Mouse (Mus musculus) stomach, embryonic 16.5 days (tissue): ENCODE data around the gene Ly6g6c. TPM values are rescaled to one million over a fixed set of nuclear protein-coding genes. Genes with fewer than 3 reads are reported as not detected.

Experiments used
- ATAC-seq: fragments of 200-750 bp; cut with Nextera tagmentation; 2 replicates; pipeline ENCODE4 v1.8.0; 2017; ENCODE audit warnings: moderate number of reproducible peaks, moderate TSS enrichment; ENCODE audit not compliant: insufficient read depth, low FRiP score
- H3K27ac ChIP-seq: fragments of 300-500 bp; sonication (generic); 2 replicates; pipeline ENCODE4 v1.5.1; 2014; ENCODE audit warnings: low read length
- H3K27me3 ChIP-seq: fragments of 300-500 bp; sonication (generic); 2 replicates; pipeline ENCODE4 v1.6.1; 2014; ENCODE audit warnings: low read length, control low read depth, mixed read lengths; ENCODE audit not compliant: control insufficient read depth, insufficient read depth
- H3K36me3 ChIP-seq: fragments of 300-500 bp; sonication (generic); 2 replicates; pipeline ENCODE4 v1.6.1; 2014; ENCODE audit warnings: low read length; ENCODE audit not compliant: control insufficient read depth, insufficient read depth
- H3K4me1 ChIP-seq: fragments of 300-500 bp; sonication (generic); 2 replicates; pipeline ENCODE4 v1.6.1; 2014; ENCODE audit warnings: low read length, control low read depth, mixed read lengths; ENCODE audit not compliant: control insufficient read depth, insufficient read depth
- H3K4me2 ChIP-seq: fragments of 300-500 bp; sonication (generic); 2 replicates; pipeline ENCODE4 v1.6.1; 2014; ENCODE audit warnings: low read depth, low read length, mixed read lengths
- H3K4me3 ChIP-seq: fragments of 300-500 bp; sonication (generic); replicated peaks from 2 replicates; pipeline ENCODE4 v1.5.1; 2014; ENCODE audit warnings: mild to moderate bottlenecking, low read length
- H3K9ac ChIP-seq: fragments of 300-500 bp; sonication (generic); 2 replicates; pipeline ENCODE4 v1.6.1; 2014; ENCODE audit warnings: low read length
- H3K9me3 ChIP-seq: fragments of 300-500 bp; sonication (generic); replicated peaks from 2 replicates; pipeline ENCODE4 v1.6.1; 2016; ENCODE audit warnings: low read length, control low read depth; ENCODE audit not compliant: control insufficient read depth
- WGBS: fragments of 180-500 bp; shearing (Covaris S2); extraction: QIAGEN DNeasy Blood & Tissue Kit; methylation state at CpG from one replicate; pipeline ENCODE4 v1.1.7; 2014; 5-methylcytosine and 5-hydroxymethylcytosine counted together
- polyA plus RNA-seq: library from polyadenylated mRNA; unstranded; fragments of >200 nt; fragmentation: Nextera tagmentation; extraction: Ambion mirVana; gene quantifications from 2 replicates; pipeline ENCODE4 v1.2.1, GENCODE M21; 2015

Gene Ly6g6c
- 50.6 and 109 TPM in 2 replicates for polyA plus RNA-seq

- Histone ChIP-seq H3K4me3 (peak within 1 kb of the TSS; percentile 47), H3K9ac (peak within 1 kb of the TSS; percentile 65), H3K27ac (peak within 1 kb of the TSS; percentile 95), H3K9me3 (no peaks in the 10 kb centered on the region), H3K4me2 (peak within 1 kb of the TSS; percentile 71), H3K27me3 (no peaks in the 10 kb centered on the region), H3K4me1 (peaks cover 46% of the 10 kb centered on the region), H3K36me3 (peaks cover 8% of the 10 kb centered on the region)
- peak; percentile 82 for ATAC-seq
- WGBS = 3% methylated on average over 48 of the region's 48 CpGs
Observed at GRCm38 (mm10) chr17:35064951-35065947, at the start of gene Ly6g6c. Ly6g6c (plus strand) TSS chr17:35065388.

GRCm38 (mm10) chr17:35016376-35016775 lies 48.8 kb upstream of the Ly6g6c start, which contains the start of gene Vwa7:
Vwa7 (plus strand) TSS chr17:35016579.
- peak within 1 kb of the TSS; percentile 54; the same call in 1 of the 2 replicates for H3K9ac ChIP-seq
- peak within 1 kb of the TSS; percentile 61 for H3K27ac ChIP-seq
- no peaks in the 10 kb centered on the region for H3K27me3 ChIP-seq
- peaks cover 13% of the 10 kb centered on the region for H3K4me1 ChIP-seq
- H3K9me3 ChIP-seq = no peaks in the 10 kb centered on the region
- peak; percentile 48; the same call in 1 of the 2 replicates for ATAC-seq
- H3K4me2 ChIP-seq = no peak within 1 kb of the TSS
- peaks cover 22% of the 10 kb centered on the region for H3K36me3 ChIP-seq
- H3K4me3 ChIP-seq = no peak within 1 kb of the TSS
- 48% methylated on average over 12 of the region's 12 CpGs for WGBS

- WGBS = 74% methylated on average over 10 of the region's 10 CpGs
- Histone ChIP-seq H3K27ac (peak overlapping the region; percentile 61), H3K4me2 (no peak overlapping the region), H3K9ac (peak overlapping the region; percentile 54; the same call in 1 of the 2 replicates), H3K4me1 (peaks cover 19% of the 10 kb centered on the region), H3K9me3 (no peaks in the 10 kb centered on the region), H3K36me3 (peaks cover 22% of the 10 kb centered on the region), H3K27me3 (no peaks in the 10 kb centered on the region), H3K4me3 (no peak overlapping the region)
- no peak for ATAC-seq
Observed at GRCm38 (mm10) chr17:35016791-35017705, 48.1 kb upstream of the Ly6g6c start.

GRCm38 (mm10) chr17:35017706-35018030 lies 47.5 kb upstream of the Ly6g6c start:
- Histone ChIP-seq H3K9ac (no peak overlapping the region), H3K36me3 (peaks cover 20% of the 10 kb centered on the region), H3K9me3 (no peaks in the 10 kb centered on the region), H3K4me3 (no peak overlapping the region), H3K4me1 (peaks cover 21% of the 10 kb centered on the region), H3K27ac (no peak overlapping the region), H3K4me2 (no peak overlapping the region), H3K27me3 (no peaks in the 10 kb centered on the region)
- WGBS = 66% methylated on average over 14 of the region's 14 CpGs
- ATAC-seq = no peak

- no peak overlapping the region for H3K4me3 ChIP-seq
- no peaks in the 10 kb centered on the region for H3K27me3 ChIP-seq
- ATAC-seq = no peak
- peaks cover 21% of the 10 kb centered on the region for H3K4me1 ChIP-seq
- no peak overlapping the region for H3K27ac ChIP-seq
- H3K9me3 ChIP-seq = no peaks in the 10 kb centered on the region
- peaks cover 16% of the 10 kb centered on the region; the same call in 1 of the 2 replicates for H3K36me3 ChIP-seq
- no peak overlapping the region for H3K4me2 ChIP-seq
- 69% methylated on average over 3 of the region's 3 CpGs for WGBS
- H3K9ac ChIP-seq = no peak overlapping the region
Observed at GRCm38 (mm10) chr17:35018171-35018570, 47.0 kb upstream of the Ly6g6c start.

- H3K4me2 ChIP-seq = no peak overlapping the region
- no peaks in the 10 kb centered on the region for H3K9me3 ChIP-seq
- no peak for ATAC-seq
- H3K4me3 ChIP-seq = no peak overlapping the region
- WGBS = 79% methylated on average over 11 of the region's 11 CpGs
- peaks cover 25% of the 10 kb centered on the region for H3K4me1 ChIP-seq
- H3K9ac ChIP-seq = no peak overlapping the region
- 0 out of 2 replicates have a peak, but pooled peaks cover 4% of the 10 kb centered on the region for H3K36me3 ChIP-seq
- H3K27ac ChIP-seq = no peak overlapping the region
- H3K27me3 ChIP-seq = no peaks in the 10 kb centered on the region
Observed at GRCm38 (mm10) chr17:35019894-35020293, 45.3 kb upstream of the Ly6g6c start.

GRCm38 (mm10) chr17:35020551-35020950 lies 44.6 kb upstream of the Ly6g6c start:
- no peak for ATAC-seq
- WGBS = 83% methylated on average over 8 of the region's 8 CpGs
- Histone ChIP-seq H3K27ac (no peak overlapping the region), H3K4me2 (no peak overlapping the region), H3K4me1 (peaks cover 25% of the 10 kb centered on the region), H3K27me3 (no peaks in the 10 kb centered on the region), H3K9ac (no peak overlapping the region), H3K36me3 (no peaks in the 10 kb centered on the region), H3K9me3 (no peaks in the 10 kb centered on the region), H3K4me3 (no peak overlapping the region)

- Histone ChIP-seq H3K9ac (0 out of 2 replicates have a peak overlapping the region, but pooled peaks have one; percentile 1), H3K4me3 (no peak overlapping the region), H3K4me1 (peaks cover 29% of the 10 kb centered on the region), H3K27me3 (no peaks in the 10 kb centered on the region), H3K4me2 (no peak overlapping the region), H3K27ac (no peak overlapping the region; the same call in 1 of the 2 replicates), H3K36me3 (no peaks in the 10 kb centered on the region), H3K9me3 (no peaks in the 10 kb centered on the region)
- 11% methylated on average over 16 of the region's 17 CpGs for WGBS
- peak; percentile 42; the same call in 1 of the 2 replicates for ATAC-seq
Observed at GRCm38 (mm10) chr17:35021163-35021808, 43.9 kb upstream of the Ly6g6c start.
